Mouse (Mus musculus) ES-Bruce4 (cell line): Measurements from ENCODE around the gene Tgfbi.

ENCODE experiments used
- CTCF ChIP-seq: IDR thresholded peaks from one replicate; pipeline ENCODE4 v1.8.1; 2011; ENCODE audit warnings: low read depth, low read length
- EP300 ChIP-seq: IDR thresholded peaks from 2 replicates; pipeline ENCODE4 v1.6.1; 2011; ENCODE audit warnings: low read depth, low read length; ENCODE audit not compliant: insufficient read depth
- POLR2A ChIP-seq: IDR thresholded peaks from one replicate; pipeline ENCODE4 v1.8.1; 2011; ENCODE audit warnings: low read length; ENCODE audit not compliant: insufficient read depth

- TF ChIP-seq EP300, result no peak
- no peak for TF ChIP-seq CTCF
- TF ChIP-seq POLR2A, result no peak
Observed at GRCm38 (mm10) chr13:56591191-56591590, 18.1 kb upstream of the Tgfbi start.
